Mouse (Mus musculus) olfactory bulb, adult 2 months (tissue): Measurements from ENCODE around the gene Itpkb. TPM values are rescaled to one million over a fixed set of nuclear protein-coding genes. Genes with fewer than 3 reads are reported as not detected.
"Not testable (repeated sequence)": the region's sequence is repeated elsewhere in the genome, so short reads cannot be mapped to it uniquely, and the experiment has no call there.

Source experiments
- H3K27ac ChIP-seq: fragments of 200-500 bp; 2 replicates; pipeline ENCODE4 v1.5.1; 2012; ENCODE audit warnings: low read depth, low read length; ENCODE audit not compliant: insufficient read depth
- H3K4me1 ChIP-seq: fragments of 200-500 bp; 2 replicates; pipeline ENCODE4 v1.6.1; 2012; ENCODE audit warnings: low read length; ENCODE audit not compliant: control insufficient read depth, insufficient read depth
- H3K4me3 ChIP-seq: fragments of 200-500 bp; 2 replicates; pipeline ENCODE4 v1.5.1; 2012; ENCODE audit warnings: mild to moderate bottlenecking, low read depth, low read length, moderate library complexity; ENCODE audit not compliant: insufficient read depth
- CTCF ChIP-seq: fragments of 200-500 bp; IDR thresholded peaks from 2 replicates; pipeline ENCODE4 v1.5.1; 2012; ENCODE audit warnings: low read depth, mild to moderate bottlenecking, low read length, moderate library complexity; ENCODE audit not compliant: insufficient read depth
- POLR2A ChIP-seq: fragments of 200-500 bp; IDR thresholded peaks from 2 replicates; pipeline ENCODE4 v1.6.1; 2012; ENCODE audit warnings: mild to moderate bottlenecking, low read depth, low read length, moderate library complexity; ENCODE audit not compliant: insufficient read depth
- WGBS: fragments of 180-500 bp; shearing (Covaris S2); methylation state at CpG from one replicate; pipeline ENCODE4 v1.1.7; 2018; 5-methylcytosine and 5-hydroxymethylcytosine counted together
- polyA plus RNA-seq: library from polyadenylated mRNA; stranded (reverse); fragments of >200 nt; gene quantifications from 2 replicates; pipeline ENCODE4 v1.2.4, GENCODE M21; 2012; ENCODE audit warnings: low replicate concordance; ENCODE audit not compliant: missing spikeins, insufficient read depth, insufficient read length

Gene Itpkb
- polyA plus RNA-seq, 1 experiment, result 86.9 TPM

GRCm38 (mm10) chr1:180385308-180385707, 55.0 kb downstream of the Itpkb start:
- TF ChIP-seq CTCF, result no peak
- TF ChIP-seq POLR2A, result no peak
- 91% methylated on average over 6 of the region's 6 CpGs for WGBS
- Histone ChIP-seq H3K4me1 (peaks cover 14% of the 10 kb centered on the region), H3K4me3 (no peak overlapping the region), H3K27ac (no peak overlapping the region)

- peak overlapping the region; percentile 66 for H3K27ac ChIP-seq
- peak overlapping the region; percentile 44 for H3K4me3 ChIP-seq
- WGBS, result 5% methylated on average over 27 of the region's 27 CpGs
- TF ChIP-seq CTCF, result 0 out of 2 replicates have a peak, but pooled peaks have one; percentile 29
- TF ChIP-seq POLR2A, result 0 out of 2 replicates have a peak, but pooled peaks have one; percentile 38
- peaks cover 16% of the 10 kb centered on the region for H3K4me1 ChIP-seq
These were observed 56.9 kb downstream of the Itpkb start for GRCm38 (mm10) chr1:180386951-180387749.

GRCm38 (mm10) chr1:180387750-180388480, 57.6 kb downstream of the Itpkb start:
- 11% methylated on average over 11 of the region's 11 CpGs for WGBS
- TF ChIP-seq CTCF (no peak), POLR2A (no peak)
- Histone ChIP-seq H3K27ac (0 out of 2 replicates have a peak overlapping the region, but pooled peaks have one; percentile 65), H3K4me3 (peak overlapping the region; percentile 44), H3K4me1 (peaks cover 13% of the 10 kb centered on the region)

- peaks cover 16% of the 10 kb centered on the region for H3K4me1 ChIP-seq
- no peak overlapping the region for H3K4me3 ChIP-seq
- H3K27ac ChIP-seq, result peak overlapping the region; percentile 14; the same call in 1 of the 2 replicates
- WGBS, result 49% methylated on average over 1 of the region's 1 CpGs
- TF ChIP-seq CTCF (no peak), POLR2A (no peak)
These were observed 58.2 kb downstream of the Itpkb start for GRCm38 (mm10) chr1:180388481-180388880.

GRCm38 (mm10) chr1:180389213-180389760, 59.0 kb downstream of the Itpkb start:
- not testable (repeated sequence) for H3K27ac ChIP-seq, H3K4me3 ChIP-seq
- peaks cover 16% of the 10 kb centered on the region for H3K4me1 ChIP-seq
- WGBS, result 90% methylated on average over 11 of the region's 11 CpGs

GRCm38 (mm10) chr1:180390321-180390731, 60.0 kb downstream of the Itpkb start:
- Histone ChIP-seq H3K27ac (peak overlapping the region; percentile 47), H3K4me1 (peaks cover 12% of the 10 kb centered on the region), H3K4me3 (no peak overlapping the region)
- TF ChIP-seq POLR2A (no peak), CTCF (no peak)
- WGBS, result 60% methylated on average over 3 of the region's 3 CpGs

- 67% methylated on average over 10 of the region's 10 CpGs for WGBS
These were observed 60.7 kb downstream of the Itpkb start for GRCm38 (mm10) chr1:180390746-180391574.

GRCm38 (mm10) chr1:180391575-180391945, 61.3 kb downstream of the Itpkb start:
- no peak overlapping the region for H3K4me3 ChIP-seq
- H3K4me1 ChIP-seq, result peaks cover 12% of the 10 kb centered on the region
- 86% methylated on average over 4 of the region's 4 CpGs for WGBS
- no peak overlapping the region for H3K27ac ChIP-seq
- no peak for TF ChIP-seq CTCF
- no peak for TF ChIP-seq POLR2A

More at GRCm38 (mm10) chr1:180390746-180391574, 60.7 kb downstream of the Itpkb start:
- Histone ChIP-seq H3K27ac (peak overlapping the region; percentile 47), H3K4me3 (no peak overlapping the region), H3K4me1 (peaks cover 12% of the 10 kb centered on the region)
- TF ChIP-seq POLR2A (no peak), CTCF (no peak)

- H3K4me3 ChIP-seq, result no peak overlapping the region
- TF ChIP-seq CTCF (no peak), POLR2A (no peak)
- H3K27ac ChIP-seq, result no peak overlapping the region
- peaks cover 9% of the 10 kb centered on the region for H3K4me1 ChIP-seq
- 87% methylated on average over 5 of the region's 5 CpGs for WGBS
These were observed 62.0 kb downstream of the Itpkb start for GRCm38 (mm10) chr1:180392137-180392798.
